Mouse (Mus musculus) frontal cortex, adult 2 months (tissue): ENCODE measurements at regions not wholly inside any gene's neighbourhood (a gene's known extent, or its start where the extent isn't known, plus 50 kb on each side); places are given as distances from the start of the nearest gene placed in this dataset.
"Not testable (repeated sequence)": the region's sequence is repeated elsewhere in the genome, so short reads cannot be mapped to it uniquely, and the experiment has no call there.

Source experiments
- DNase-seq, 2 experiments: peaks; one replicate each; pipeline ENCODE4 v3.0.0; 2022; ENCODE audit warnings: low spot score in 1 of 2; ENCODE audit errors: extremely low spot score in 1 of 2

- not testable (repeated sequence) for DNase-seq
Observed at GRCm38 (mm10) chr12:119102106-119102505, 135.9 kb upstream of the Abcb5 start.

GRCm38 (mm10) chr12:119099736-119100135 lies 133.5 kb upstream of the Abcb5 start:
- DNase-seq, result no peak

- no peak for DNase-seq
Observed at GRCm38 (mm10) chr12:119097814-119098213, 131.6 kb upstream of the Abcb5 start.

- DNase-seq, result no peak
Observed at GRCm38 (mm10) chr12:119094314-119094713, 128.1 kb upstream of the Abcb5 start.

- no peak for DNase-seq
Observed at GRCm38 (mm10) chr12:119093402-119093801, 127.2 kb upstream of the Abcb5 start.

GRCm38 (mm10) chr12:119089292-119089691 lies 123.1 kb upstream of the Abcb5 start:
- no peak for DNase-seq

GRCm38 (mm10) chr12:119088666-119089065 lies 122.4 kb upstream of the Abcb5 start:
- DNase-seq, result no peak

- DNase-seq, result no peak
Observed at GRCm38 (mm10) chr12:119084814-119085213, 118.6 kb upstream of the Abcb5 start.

- no peak for DNase-seq
Observed at GRCm38 (mm10) chr12:119082781-119083180, 116.6 kb upstream of the Abcb5 start.

- DNase-seq, result no peak
Observed at GRCm38 (mm10) chr12:119075825-119076224, 109.6 kb upstream of the Abcb5 start.

- no peak for DNase-seq
Observed at GRCm38 (mm10) chr12:119074742-119075478, 108.7 kb upstream of the Abcb5 start.

- no peak for DNase-seq
Observed at GRCm38 (mm10) chr12:119074147-119074546, 107.9 kb upstream of the Abcb5 start.

- no peak for DNase-seq
Observed at GRCm38 (mm10) chr12:119070963-119071362, 104.7 kb upstream of the Abcb5 start.

GRCm38 (mm10) chr12:119070446-119070845 lies 104.2 kb upstream of the Abcb5 start:
- DNase-seq, result no peak

GRCm38 (mm10) chr12:119069747-119070146 lies 103.5 kb upstream of the Abcb5 start:
- DNase-seq, result no peak

- DNase-seq, result no peak
Observed at GRCm38 (mm10) chr12:119068079-119068478, 101.9 kb upstream of the Abcb5 start.

- no peak for DNase-seq
Observed at GRCm38 (mm10) chr12:119062931-119063330, 96.7 kb upstream of the Abcb5 start.

- no peak for DNase-seq
Observed at GRCm38 (mm10) chr12:119062490-119062889, 96.3 kb upstream of the Abcb5 start.

GRCm38 (mm10) chr12:119054560-119054959 lies 88.3 kb upstream of the Abcb5 start:
- DNase-seq, result peak in 1 of 2 experiments; percentile 36

- no peak for DNase-seq
Observed at GRCm38 (mm10) chr12:119051692-119052379, 85.6 kb upstream of the Abcb5 start.

- DNase-seq, result no peak
Observed at GRCm38 (mm10) chr12:119038306-119038705, 72.1 kb upstream of the Abcb5 start.

GRCm38 (mm10) chr12:119034828-119035227 lies 68.6 kb upstream of the Abcb5 start:
- no peak for DNase-seq
